Mouse (Mus musculus) liver, embryonic 13.5 days (tissue): ENCODE data around the gene 1190002N15Rik. TPM values are rescaled to one million over a fixed set of nuclear protein-coding genes. Genes with fewer than 3 reads are reported as not detected.

Experiments
- ATAC-seq: fragments of 200-750 bp; cut with Nextera tagmentation; 2 replicates; pipeline ENCODE4 v1.8.0; 2017; ENCODE audit warnings: low read depth, mild to moderate bottlenecking, moderate number of reproducible peaks, moderate library complexity
- DNase-seq: peaks from one replicate; pipeline ENCODE4 v3.0.0; 2022
- H3K27ac ChIP-seq: fragments of 300-500 bp; sonication (generic); 2 replicates; pipeline ENCODE4 v1.5.1; 2015; ENCODE audit warnings: moderate library complexity, mild to moderate bottlenecking, inconsistent platforms
- H3K27me3 ChIP-seq: fragments of 300-500 bp; sonication (generic); 2 replicates; pipeline ENCODE4 v1.6.1; 2015; ENCODE audit warnings: mild to moderate bottlenecking, inconsistent platforms
- H3K36me3 ChIP-seq: fragments of 300-500 bp; sonication (generic); 2 replicates; pipeline ENCODE4 v1.6.1; 2015; ENCODE audit warnings: mild to moderate bottlenecking, inconsistent platforms
- H3K4me1 ChIP-seq: fragments of 300-500 bp; sonication (generic); replicated peaks from 2 replicates; pipeline ENCODE4 v1.6.1; 2015; ENCODE audit warnings: inconsistent platforms
- H3K4me2 ChIP-seq: fragments of 300-500 bp; sonication (generic); 2 replicates; pipeline ENCODE4 v1.6.1; 2015; ENCODE audit warnings: inconsistent platforms, mild to moderate bottlenecking, moderate library complexity
- H3K4me3 ChIP-seq: fragments of 300-500 bp; sonication (generic); replicated peaks from 2 replicates; pipeline ENCODE4 v1.5.1; 2015; ENCODE audit warnings: mild to moderate bottlenecking, inconsistent platforms
- H3K9ac ChIP-seq: fragments of 300-500 bp; sonication (generic); 2 replicates; pipeline ENCODE4 v1.6.1; 2015; ENCODE audit warnings: mild to moderate bottlenecking, inconsistent platforms
- H3K9me3 ChIP-seq: fragments of 300-500 bp; sonication (generic); replicated peaks from 2 replicates; pipeline ENCODE4 v1.6.1; 2016; ENCODE audit warnings: inconsistent platforms
- WGBS: fragments of 180-500 bp; shearing (Covaris S2); methylation state at CpG from one replicate; pipeline ENCODE4 v1.1.7; 2015; ENCODE audit not compliant: insufficient replicate concordance; 5-methylcytosine and 5-hydroxymethylcytosine counted together
- polyA plus RNA-seq: library from polyadenylated mRNA; unstranded; fragments of >200 nt; fragmentation: Nextera tagmentation; extraction: Ambion mirVana; gene quantifications from 2 replicates; pipeline ENCODE4 v1.2.1, GENCODE M21; 2015

Gene 1190002N15Rik
- 4.2 and 4.4 TPM in 2 replicates for polyA plus RNA-seq

DNA sequence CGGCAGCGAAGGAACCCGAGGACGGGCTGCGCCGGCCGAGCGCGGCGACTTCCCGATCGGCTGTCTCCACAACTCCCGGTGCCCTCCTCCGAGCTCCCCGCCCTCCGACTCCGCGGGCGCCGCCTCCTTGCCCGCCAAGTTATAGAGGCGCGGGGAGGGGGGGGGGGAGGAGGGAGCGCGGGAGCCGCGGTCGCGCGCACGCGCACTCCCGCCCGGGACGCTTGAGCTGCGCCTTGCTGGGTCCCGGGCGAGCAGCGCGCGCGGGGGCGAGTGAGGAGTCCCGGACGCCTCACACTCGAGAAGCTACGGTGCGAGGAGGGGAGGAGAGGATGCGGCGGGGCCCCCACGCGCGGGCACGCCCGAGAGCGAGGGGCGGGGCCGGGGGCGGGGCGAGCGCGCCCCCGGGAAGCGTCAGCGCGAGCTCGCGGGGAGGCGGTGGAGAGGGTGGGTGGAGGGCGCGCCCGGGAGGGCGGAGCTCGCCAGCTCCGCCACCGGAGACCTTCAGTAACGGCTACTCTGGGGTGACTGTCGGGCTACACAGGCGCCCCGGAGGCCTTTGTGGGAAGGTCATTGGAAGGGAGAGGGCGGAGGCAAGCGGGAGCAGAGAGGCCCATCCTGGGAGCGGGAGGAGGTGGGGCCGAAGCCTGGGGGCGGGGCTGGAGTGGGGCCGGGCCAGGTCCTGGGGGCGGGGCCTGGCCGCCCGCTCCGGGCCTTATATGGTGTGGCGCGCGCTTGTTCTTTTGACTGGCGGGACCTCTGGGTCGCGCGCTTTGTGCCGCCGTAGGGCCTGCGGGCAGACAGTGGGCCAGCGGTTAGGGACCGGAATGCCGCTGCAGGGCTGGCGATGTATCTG, at the start of gene 1190002N15Rik:
Gene 1190002N15Rik (minus strand): TSS at position 112 of the 853 bp plus-strand sequence.
- peaks cover 61% of the 10 kb centered on the region for H3K4me1 ChIP-seq
- peak within 1 kb of the TSS; percentile 91 for H3K27ac ChIP-seq
- ATAC-seq (peak; percentile 82), DNase-seq (peak; percentile 85)
- H3K4me2 ChIP-seq, result peak within 1 kb of the TSS; percentile 95
- H3K9ac ChIP-seq, result peak within 1 kb of the TSS; percentile 91
- H3K9me3 ChIP-seq, result no peaks in the 10 kb centered on the region
- 0% methylated on average over 54 of the region's 104 CpGs for WGBS
- no peaks in the 10 kb centered on the region for H3K36me3 ChIP-seq
- H3K27me3 ChIP-seq, result no peaks in the 10 kb centered on the region
- peak within 1 kb of the TSS; percentile 85 for H3K4me3 ChIP-seq

DNA sequence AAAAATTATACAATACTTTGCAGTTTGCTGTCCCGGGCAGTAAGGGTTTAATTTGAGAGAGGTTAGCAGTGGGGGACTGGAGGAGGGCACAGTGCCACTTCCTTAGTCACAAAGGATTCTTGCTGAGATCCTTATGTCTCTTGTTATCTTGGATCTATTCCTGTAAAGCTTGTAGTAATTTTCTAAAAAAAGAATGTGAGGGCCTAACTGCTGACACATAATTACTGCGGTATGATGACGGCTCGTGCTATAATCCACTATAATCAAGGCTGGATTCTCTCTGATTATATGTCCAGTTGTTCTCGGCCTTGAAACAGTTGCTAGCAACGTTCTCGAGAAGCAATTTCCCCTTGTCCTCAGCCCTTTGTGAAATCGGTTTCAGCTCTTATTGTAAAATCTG, 44.4 kb upstream of the 1190002N15Rik start:
- Histone ChIP-seq H3K4me3 (no peak overlapping the region), H3K36me3 (no peaks in the 10 kb centered on the region), H3K27me3 (no peaks in the 10 kb centered on the region), H3K4me2 (no peak overlapping the region), H3K9me3 (no peaks in the 10 kb centered on the region), H3K27ac (no peak overlapping the region), H3K9ac (no peak overlapping the region), H3K4me1 (no peaks in the 10 kb centered on the region)
- ATAC-seq, result no peak
- no peak for DNase-seq
- WGBS, result 71% methylated on average over 8 of the region's 8 CpGs

DNA sequence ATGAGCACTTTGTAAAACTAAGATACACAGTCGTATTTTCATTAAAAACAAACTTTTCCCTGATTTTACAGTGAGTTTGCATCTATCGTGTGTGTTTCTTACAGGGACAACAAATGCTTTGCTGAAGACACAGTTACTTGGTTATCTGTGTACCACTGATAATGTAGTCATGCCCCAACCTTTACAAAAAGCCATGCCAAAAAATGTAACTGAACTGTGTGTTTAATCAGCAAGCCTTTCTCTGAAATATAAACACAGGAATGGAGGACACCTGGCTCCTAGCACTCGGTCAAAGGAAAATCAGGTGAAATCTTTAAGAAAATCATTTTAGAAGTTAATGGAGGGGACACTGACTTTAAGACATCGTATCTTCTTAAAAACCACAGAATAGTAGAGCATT, 43.8 kb upstream of the 1190002N15Rik start:
- ATAC-seq, result no peak
- no peak overlapping the region for H3K27ac ChIP-seq

DNA sequence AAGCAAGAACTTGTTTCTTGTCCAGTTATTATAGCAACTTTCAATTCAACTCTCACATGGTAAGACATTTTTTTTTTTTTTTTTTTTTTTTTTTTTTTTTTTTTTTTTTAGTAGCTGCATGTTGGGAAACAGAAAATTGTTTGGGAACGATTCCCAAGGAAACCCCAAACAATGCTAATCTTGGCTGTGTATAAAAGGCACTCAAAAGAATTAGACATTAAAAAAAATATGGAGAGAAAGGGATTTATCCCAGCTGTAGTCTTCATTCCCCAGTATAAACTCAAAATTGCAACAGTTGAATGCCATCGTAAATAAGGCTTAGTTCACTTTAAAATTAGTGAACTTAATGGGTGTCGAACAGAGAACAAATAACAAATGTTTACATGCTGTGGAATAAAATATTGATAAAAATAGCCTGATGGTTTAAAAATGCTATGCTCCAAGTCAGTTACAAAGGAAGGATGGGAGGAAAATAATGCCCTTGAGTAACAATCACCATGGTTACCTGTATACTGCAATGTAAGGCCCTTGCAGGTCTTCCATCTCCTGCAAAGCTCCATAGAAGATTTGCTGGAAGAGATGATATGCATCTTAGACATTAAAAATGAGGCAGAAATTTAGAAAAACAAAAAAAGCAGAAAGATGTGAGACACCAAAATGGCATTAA, 42.3 kb upstream of the 1190002N15Rik start:
- no peaks in the 10 kb centered on the region for H3K36me3 ChIP-seq
- no peak for ATAC-seq
- no peak overlapping the region for H3K4me3 ChIP-seq
- H3K27me3 ChIP-seq, result no peaks in the 10 kb centered on the region
- no peak for DNase-seq
- no peaks in the 10 kb centered on the region for H3K9me3 ChIP-seq
- no peak overlapping the region for H3K4me2 ChIP-seq
- H3K9ac ChIP-seq, result no peak overlapping the region
- WGBS, result 69% methylated on average over 3 of the region's 3 CpGs
- no peaks in the 10 kb centered on the region for H3K4me1 ChIP-seq
- H3K27ac ChIP-seq, result no peak overlapping the region

More for the DNA sequence above, 43.8 kb upstream of the 1190002N15Rik start:
- H3K9ac ChIP-seq, result no peak overlapping the region
- H3K4me3 ChIP-seq, result no peak overlapping the region
- H3K4me2 ChIP-seq, result no peak overlapping the region
- H3K27me3 ChIP-seq, result no peaks in the 10 kb centered on the region
- DNase-seq, result no peak
- 58% methylated on average over 4 of the region's 4 CpGs for WGBS
- no peaks in the 10 kb centered on the region for H3K4me1 ChIP-seq
- H3K36me3 ChIP-seq, result no peaks in the 10 kb centered on the region
- H3K9me3 ChIP-seq, result no peaks in the 10 kb centered on the region

DNA sequence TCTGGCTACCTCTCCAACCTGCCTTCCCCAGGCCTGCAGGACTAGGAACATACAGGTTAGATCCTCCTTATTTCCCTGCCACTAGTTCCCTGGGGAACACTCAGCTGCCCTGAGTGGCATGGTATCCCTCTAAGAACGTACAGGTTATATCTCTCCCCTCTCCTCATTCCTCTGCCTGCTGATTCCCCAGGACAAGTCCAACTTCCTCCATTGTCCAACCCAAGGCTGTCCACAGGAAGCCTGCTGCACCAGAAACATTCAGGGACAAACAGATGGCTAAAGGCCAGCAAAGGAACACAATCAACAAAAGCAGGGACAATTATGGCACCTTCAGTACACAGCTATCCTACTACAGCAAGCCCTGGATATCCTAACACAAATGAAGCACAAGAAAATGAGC, 33.9 kb upstream of the 1190002N15Rik start:
- Histone ChIP-seq H3K4me3 (no peak overlapping the region), H3K9me3 (no peaks in the 10 kb centered on the region), H3K4me2 (no peak overlapping the region), H3K4me1 (no peaks in the 10 kb centered on the region), H3K9ac (no peak overlapping the region), H3K27ac (no peak overlapping the region), H3K36me3 (no peaks in the 10 kb centered on the region), H3K27me3 (no peaks in the 10 kb centered on the region)
- ATAC-seq, result no peak
- DNase-seq, result no peak
- 41% methylated on average over 1 of the region's 1 CpGs for WGBS

DNA sequence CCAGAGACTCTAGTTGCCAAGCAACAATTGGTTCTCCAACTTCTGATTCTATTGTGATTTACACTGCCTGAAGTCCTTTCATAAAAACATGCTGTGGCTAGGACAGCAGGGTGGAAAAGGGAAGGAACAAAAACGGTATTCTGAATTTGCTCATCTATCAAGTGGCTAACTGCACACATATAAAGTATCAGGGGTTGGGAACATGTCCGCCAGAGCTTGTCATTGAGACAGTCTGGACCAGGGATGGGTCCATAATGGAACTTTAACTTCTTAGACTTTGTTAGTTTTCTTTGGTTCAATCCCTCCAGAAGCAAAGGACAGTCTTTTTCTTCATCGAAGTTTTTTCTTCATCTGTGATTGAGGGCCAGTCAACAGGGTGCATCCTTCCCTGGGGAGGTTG, 30.5 kb upstream of the 1190002N15Rik start:
- H3K9ac ChIP-seq, result no peak overlapping the region
- no peaks in the 10 kb centered on the region for H3K4me1 ChIP-seq
- no peak overlapping the region for H3K4me3 ChIP-seq
- H3K9me3 ChIP-seq, result no peaks in the 10 kb centered on the region
- DNase-seq, result no peak
- 53% methylated on average over 3 of the region's 3 CpGs for WGBS
- no peaks in the 10 kb centered on the region for H3K27me3 ChIP-seq
- no peaks in the 10 kb centered on the region for H3K36me3 ChIP-seq
- ATAC-seq, result no peak
- no peak overlapping the region for H3K27ac ChIP-seq
- no peak overlapping the region for H3K4me2 ChIP-seq

DNA sequence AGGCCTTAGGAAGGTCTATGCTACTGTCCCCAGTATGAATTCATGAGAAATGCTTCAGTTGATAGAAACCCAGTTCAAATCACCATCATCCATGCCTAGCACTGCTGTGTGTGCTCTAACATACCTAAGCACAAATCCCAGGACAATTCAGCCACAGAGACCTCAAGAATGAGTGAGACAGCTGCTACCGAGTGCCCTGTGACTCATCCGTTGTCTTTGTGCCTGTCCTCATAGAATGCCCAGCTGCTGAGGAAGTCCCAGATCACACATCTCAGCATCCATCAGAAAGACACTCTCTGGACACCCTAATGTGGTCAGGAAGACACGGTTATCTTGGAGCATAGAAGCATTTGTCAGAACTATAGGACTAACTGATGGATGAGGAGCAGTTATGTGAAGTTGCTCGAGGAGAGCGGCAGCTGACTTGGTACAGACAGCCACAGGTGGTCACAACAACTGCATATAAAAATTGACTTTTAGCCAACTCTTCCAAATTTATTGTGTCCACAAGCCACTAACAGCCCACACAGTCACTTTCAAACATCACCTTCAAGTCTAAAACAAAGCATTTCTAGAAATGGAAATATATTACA, 29.9 kb upstream of the 1190002N15Rik start:
- no peaks in the 10 kb centered on the region for H3K27me3 ChIP-seq
- no peak overlapping the region for H3K4me2 ChIP-seq
- no peaks in the 10 kb centered on the region for H3K36me3 ChIP-seq
- no peak overlapping the region for H3K27ac ChIP-seq
- H3K4me1 ChIP-seq, result no peaks in the 10 kb centered on the region
- ATAC-seq (no peak), DNase-seq (no peak)
- no peak overlapping the region for H3K9ac ChIP-seq
- 59% methylated on average over 5 of the region's 5 CpGs for WGBS
- no peaks in the 10 kb centered on the region for H3K9me3 ChIP-seq
- no peak overlapping the region for H3K4me3 ChIP-seq

DNA sequence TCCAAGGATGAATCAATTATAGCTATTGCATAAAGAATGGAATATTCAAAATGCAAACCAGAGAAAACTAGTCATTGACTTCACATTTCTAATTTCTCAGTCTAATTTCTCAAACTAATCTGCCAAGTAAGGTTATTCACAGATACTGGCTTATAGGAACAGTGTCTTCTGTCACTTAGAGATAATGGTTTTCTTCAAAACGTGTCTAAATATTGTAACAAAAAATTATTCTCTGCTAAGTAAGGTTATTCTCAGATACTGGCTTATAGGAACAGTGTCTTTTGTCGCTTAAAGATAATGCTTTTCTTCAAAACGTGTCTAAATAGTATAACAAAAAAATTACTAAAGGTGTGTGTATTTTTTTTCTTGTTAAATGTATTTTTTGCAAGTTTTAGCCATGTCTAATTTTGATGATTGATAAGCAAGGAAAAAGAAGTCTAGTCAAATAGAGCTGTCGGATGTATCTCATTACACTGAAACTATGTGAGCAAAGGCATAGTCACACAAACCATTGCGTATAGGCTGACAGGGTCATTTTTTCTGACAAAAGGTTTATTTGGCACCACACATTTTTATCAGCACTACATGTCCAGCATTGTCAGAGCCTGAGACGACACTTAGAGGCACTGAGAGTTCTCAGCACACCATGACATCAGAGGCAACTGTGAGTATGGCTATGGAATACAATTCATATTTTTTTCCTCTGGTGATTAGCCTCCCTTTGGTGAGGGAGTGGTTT, 19.1 kb upstream of the 1190002N15Rik start:
- DNase-seq (no peak), ATAC-seq (peak; percentile 57)
- Histone ChIP-seq H3K9ac (no peak overlapping the region), H3K4me2 (peak overlapping the region; percentile 17; the same call in 1 of the 2 replicates), H3K27ac (peak overlapping the region; percentile 87), H3K9me3 (no peaks in the 10 kb centered on the region), H3K4me1 (peaks cover 41% of the 10 kb centered on the region), H3K36me3 (no peaks in the 10 kb centered on the region), H3K4me3 (no peak overlapping the region), H3K27me3 (no peaks in the 10 kb centered on the region)
- WGBS, result 26% methylated on average over 6 of the region's 6 CpGs

DNA sequence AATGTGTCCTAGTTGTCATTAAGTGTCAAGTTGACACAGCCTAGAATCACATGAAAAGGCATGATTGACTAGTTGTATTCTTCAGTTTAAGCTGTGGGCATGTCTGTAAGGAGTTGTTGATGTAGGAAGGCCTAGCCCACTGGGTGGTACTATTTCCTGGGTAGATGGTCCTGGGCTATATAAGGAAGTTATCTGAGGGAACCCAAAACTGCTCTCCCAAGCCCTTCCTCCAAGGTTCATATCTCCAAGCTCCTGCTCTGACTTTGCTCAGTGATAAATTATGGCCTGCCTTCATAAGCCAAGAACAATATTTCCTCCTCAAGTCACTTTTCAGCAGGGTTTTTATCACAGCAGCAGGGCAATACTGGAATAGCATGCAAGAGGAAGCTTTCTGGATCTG, 18.4 kb upstream of the 1190002N15Rik start:
- Histone ChIP-seq H3K4me2 (peak overlapping the region; percentile 17; the same call in 1 of the 2 replicates), H3K27me3 (no peaks in the 10 kb centered on the region), H3K9me3 (no peaks in the 10 kb centered on the region), H3K27ac (peak overlapping the region; percentile 87), H3K9ac (no peak overlapping the region), H3K4me1 (peaks cover 41% of the 10 kb centered on the region), H3K4me3 (no peak overlapping the region), H3K36me3 (no peaks in the 10 kb centered on the region)
- peak; percentile 94 for ATAC-seq
- DNase-seq, result peak; percentile 20

DNA sequence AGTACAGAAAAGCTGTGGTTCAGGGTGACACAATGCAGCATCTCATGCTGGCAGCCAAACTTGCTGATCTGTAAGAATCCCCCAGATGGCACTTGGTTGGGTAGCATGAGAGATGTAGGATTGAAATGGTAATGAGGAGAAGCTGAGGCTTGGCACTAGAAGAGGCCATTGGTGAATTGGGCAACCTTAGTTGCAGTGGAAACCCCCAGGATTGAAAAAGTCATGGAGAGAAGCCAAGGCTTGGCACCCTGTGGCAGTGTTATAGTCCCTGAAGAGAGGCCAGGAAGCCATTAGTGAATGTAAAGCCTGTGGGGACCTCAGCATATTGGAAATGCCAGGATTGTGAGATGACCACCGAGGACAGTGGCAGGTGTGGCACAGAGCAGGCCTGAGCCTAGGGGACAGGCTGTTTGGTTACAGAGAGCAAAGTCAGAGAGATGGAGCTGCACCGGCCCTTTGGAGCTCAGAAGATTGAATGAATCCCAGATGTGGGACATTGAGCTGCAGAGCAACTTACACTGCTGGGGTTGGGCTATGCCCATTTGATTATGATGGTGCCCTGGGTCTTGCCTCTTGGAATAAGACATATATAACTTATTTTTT, 12.7 kb upstream of the 1190002N15Rik start:
- WGBS, result 64% methylated on average over 2 of the region's 2 CpGs
- Histone ChIP-seq H3K4me2 (no peak overlapping the region), H3K27ac (no peak overlapping the region), H3K9ac (no peak overlapping the region), H3K27me3 (no peaks in the 10 kb centered on the region), H3K4me1 (peaks cover 6% of the 10 kb centered on the region), H3K4me3 (no peak overlapping the region), H3K36me3 (no peaks in the 10 kb centered on the region), H3K9me3 (no peaks in the 10 kb centered on the region)
- DNase-seq, result no peak
- ATAC-seq, result no peak

DNA sequence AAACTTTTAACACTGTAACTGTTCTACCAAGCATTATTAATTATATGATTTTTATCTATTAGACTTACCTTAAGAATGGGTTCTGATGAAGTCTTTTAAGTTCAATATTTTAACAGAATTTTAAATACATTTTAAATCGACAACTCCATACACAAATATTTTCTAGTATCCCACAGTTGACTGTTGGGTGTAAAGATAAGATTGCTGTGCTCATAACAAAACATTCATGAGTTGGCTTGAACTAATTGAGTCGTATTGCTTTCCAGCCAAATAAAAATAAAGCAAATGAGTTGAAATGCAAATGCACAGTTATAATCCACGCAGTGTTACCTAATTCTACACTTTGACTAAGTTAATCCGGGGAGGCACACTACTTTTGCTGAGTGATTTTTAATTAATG, 6.0 kb upstream of the 1190002N15Rik start:
- Histone ChIP-seq H3K4me1 (peaks cover 29% of the 10 kb centered on the region), H3K4me3 (no peak overlapping the region), H3K9ac (no peak overlapping the region), H3K36me3 (no peaks in the 10 kb centered on the region), H3K4me2 (no peak overlapping the region), H3K9me3 (no peaks in the 10 kb centered on the region), H3K27me3 (no peaks in the 10 kb centered on the region), H3K27ac (no peak overlapping the region)
- no peak for DNase-seq
- no peak for ATAC-seq
- 59% methylated on average over 4 of the region's 4 CpGs for WGBS
